In genomic region chr2:180469768-180470167, GRCm38 (mm10) we compare ENCODE assay signal across 14 mouse cellular contexts. TPM values are rescaled to one million over a fixed set of nuclear protein-coding genes. Genes with fewer than 3 reads are reported as not detected.
DNase-seq lines count a peak whose midpoint lies in the region; ATAC-seq and TF ChIP-seq lines count a peak whose summit lies in the region.
"Had no signal": no experiment of that assay in that cellular context is flagged by ENCODE, and none has a peak within 500 bp of the region (broad histone marks: within the 10 kb centered on the region; RNA-seq: fewer than 3 reads in every experiment).

No protein-coding gene starts in this region.

- no peak overlapping the region for H3K4me2 ChIP-seq in intestine, postnatal 0 days (replicated peaks; ENCODE audit: low read depth)
- H3K4me2 ChIP-seq in intestine, embryonic 15.5 days (replicated peaks): no peak overlapping the region
- H3K4me2 ChIP-seq in lung, postnatal 0 days (replicated peaks; ENCODE audit: low read depth, low read length): no peak overlapping the region
- H3K4me2 ChIP-seq in forebrain, embryonic 11.5 days (ENCODE audit: low read depth, low read length, severe bottlenecking): no peak overlapping the region
- H3K4me2 ChIP-seq: liver, embryonic 13.5 days had no signal

- TF ChIP-seq EP300 in lung, postnatal 0 days (IDR thresholded peaks at IDR 0.05): no peak

- DNase-seq in adrenal gland, adult 2 months: peak; percentile 40
- no peak for DNase-seq in adrenal gland, postnatal 4 days (ENCODE audit: low spot score in 2 of 2)
- DNase-seq in lung, postnatal 0 days (ENCODE audit: low spot score): no peak
- DNase-seq in lung, postnatal 25 days (ENCODE audit: low spot score): no peak
- DNase-seq in retina, postnatal 7 days (ENCODE audit: low read depth, low spot score): peak; percentile 65
- no peak for DNase-seq in forebrain, embryonic 11.5 days (ENCODE audit: low spot score)
- DNase-seq: cerebellum, adult 11 months; liver, embryonic 13.5 days; thymus, adult 18-20 months had no signal

- no peaks in the 10 kb centered on the region; the same call in 1 of the 2 replicates for H3K4me1 ChIP-seq in intestine, postnatal 0 days (replicated peaks; ENCODE audit: control insufficient read depth, insufficient read depth, low read length)
- peaks cover 7% of the 10 kb centered on the region; the same call in 1 of the 2 replicates for H3K4me1 ChIP-seq in intestine, embryonic 15.5 days (replicated peaks)
- H3K4me1 ChIP-seq in lung, postnatal 0 days (ENCODE audit: insufficient read depth, low read depth, low read length): no peaks in the 10 kb centered on the region
- 0 out of 2 replicates have a peak, but pooled peaks cover 6% of the 10 kb centered on the region for H3K4me1 ChIP-seq in forebrain, embryonic 11.5 days (replicated peaks; ENCODE audit: control insufficient read depth, insufficient read depth, low read length)
- H3K4me1 ChIP-seq: liver, embryonic 13.5 days had no signal

- no peak overlapping the region for H3K9ac ChIP-seq in intestine, postnatal 0 days (ENCODE audit: low read depth, low read length)
- H3K9ac ChIP-seq in intestine, embryonic 15.5 days: no peak overlapping the region
- H3K9ac ChIP-seq in lung, postnatal 0 days (replicated peaks; ENCODE audit: low read depth): no peak overlapping the region
- no peak overlapping the region for H3K9ac ChIP-seq in forebrain, embryonic 11.5 days (ENCODE audit: low read length)
- H3K9ac ChIP-seq: liver, embryonic 13.5 days had no signal

- H3K27me3 ChIP-seq in intestine, postnatal 0 days (replicated peaks; ENCODE audit: control insufficient read depth, insufficient read depth, low read length): no peaks in the 10 kb centered on the region
- peaks cover 3% of the 10 kb centered on the region; the same call in 1 of the 2 replicates for H3K27me3 ChIP-seq in intestine, embryonic 15.5 days (replicated peaks)
- no peaks in the 10 kb centered on the region for H3K27me3 ChIP-seq in lung, postnatal 0 days (replicated peaks; ENCODE audit: insufficient read depth, low read length)
- H3K27me3 ChIP-seq in forebrain, embryonic 11.5 days (ENCODE audit: control insufficient read depth, insufficient read depth, low read length): no peaks in the 10 kb centered on the region

- H3K36me3 ChIP-seq in intestine, postnatal 0 days (ENCODE audit: control insufficient read depth, insufficient read depth): no peaks in the 10 kb centered on the region
- no peaks in the 10 kb centered on the region for H3K36me3 ChIP-seq in intestine, embryonic 15.5 days
- no peaks in the 10 kb centered on the region for H3K36me3 ChIP-seq in lung, postnatal 0 days (ENCODE audit: insufficient read depth, low read length)
- H3K36me3 ChIP-seq in forebrain, embryonic 11.5 days (ENCODE audit: control insufficient read depth, insufficient read depth, low read length): no peaks in the 10 kb centered on the region
- H3K36me3 ChIP-seq: liver, embryonic 13.5 days had no signal

- H3K4me3 ChIP-seq in intestine, postnatal 0 days (ENCODE audit: low read depth, low read length): no peak overlapping the region
- no peak overlapping the region for H3K4me3 ChIP-seq in intestine, embryonic 15.5 days (replicated peaks)
- no peak overlapping the region for H3K4me3 ChIP-seq in lung, postnatal 0 days (ENCODE audit: low read depth, low read length)
- no peak overlapping the region for H3K4me3 ChIP-seq in forebrain, embryonic 11.5 days (ENCODE audit: low read depth, low read length)
- H3K4me3 ChIP-seq: liver, embryonic 13.5 days; myocyte had no signal

- TF ChIP-seq CTCF in intestine, postnatal 0 days (IDR thresholded peaks at IDR 0.05; ENCODE audit: low read depth): peak; percentile 40
- TF ChIP-seq CTCF in lung, postnatal 0 days (IDR thresholded peaks at IDR 0.05): peak; percentile 49

- H3K27ac ChIP-seq in intestine, postnatal 0 days (ENCODE audit: low read depth, low read length): no peak overlapping the region
- no peak overlapping the region for H3K27ac ChIP-seq in intestine, embryonic 15.5 days
- H3K27ac ChIP-seq in lung, postnatal 0 days (ENCODE audit: low read length): no peak overlapping the region
- no peak overlapping the region for H3K27ac ChIP-seq in forebrain, embryonic 11.5 days (ENCODE audit: low read depth, low read length)
- H3K27ac ChIP-seq: liver, embryonic 13.5 days had no signal

- 72% methylated on average over 9 of the region's 9 CpGs for WGBS in intestine, postnatal 0 days
- WGBS in intestine, embryonic 15.5 days: 63% methylated on average over 9 of the region's 9 CpGs
- WGBS in lung, postnatal 0 days: 56% methylated on average over 9 of the region's 9 CpGs
- WGBS in forebrain, embryonic 11.5 days: 77% methylated on average over 9 of the region's 9 CpGs

- H3K9me3 ChIP-seq in intestine, postnatal 0 days (ENCODE audit: control insufficient read depth): no peaks in the 10 kb centered on the region
- no peaks in the 10 kb centered on the region for H3K9me3 ChIP-seq in intestine, embryonic 15.5 days
- H3K9me3 ChIP-seq in lung, postnatal 0 days (ENCODE audit: low read length): no peaks in the 10 kb centered on the region
- no peaks in the 10 kb centered on the region for H3K9me3 ChIP-seq in forebrain, embryonic 11.5 days (ENCODE audit: control insufficient read depth, low read length)
- H3K9me3 ChIP-seq: liver, embryonic 13.5 days had no signal

- no peak for ATAC-seq in intestine, postnatal 0 days
- no peak for ATAC-seq in intestine, embryonic 15.5 days
- ATAC-seq in lung, postnatal 0 days: no peak
- ATAC-seq in forebrain, embryonic 11.5 days (replicated peaks; ENCODE audit: low FRiP score): no peak

RNA-seq across cellular contexts. Expression of gene Slco4a1, which starts 13.7 kb away (rescaled TPM):
- total RNA-seq in adrenal gland, adult 2 months (2021): 1 to 10 TPM; 2.7 to 3.0 TPM
- polyA plus RNA-seq in adrenal gland, adult 2 months (2012; rRNA removed): 0.74 and 0.83 TPM in 2 replicates
- total RNA-seq in adrenal gland, postnatal 4 days (2021): under 1 TPM; 0.59 TPM
- 0.47 and 0.76 TPM in 2 replicates for polyA plus RNA-seq in intestine, postnatal 0 days (2015; fragmentation: Nextera tagmentation; extraction: Ambion mirVana)
- 2.3 and 2.8 TPM in 2 replicates for polyA plus RNA-seq in intestine, embryonic 15.5 days (2015; fragmentation: Nextera tagmentation; extraction: Ambion mirVana)
- polyA plus RNA-seq in lung, postnatal 0 days (2015; fragmentation: Nextera tagmentation; extraction: Ambion mirVana): 0.20 and 0.21 TPM in 2 replicates
- polyA plus RNA-seq in forebrain, embryonic 11.5 days (2014; fragmentation: Nextera tagmentation; extraction: Ambion mirVana): 4.7 and 6.1 TPM in 2 replicates

RNA-seq across cellular contexts. Expression of gene Ntsr1, which starts 30.0 kb away (rescaled TPM):
- not detected for total RNA-seq in adrenal gland, adult 2 months (2021)
- polyA plus RNA-seq in adrenal gland, adult 2 months (2012; rRNA removed): not detected in 2 replicates
- total RNA-seq in adrenal gland, postnatal 4 days (2021): under 1 TPM; 0.25 to 0.73 TPM
- polyA plus RNA-seq in intestine, postnatal 0 days (2015; fragmentation: Nextera tagmentation; extraction: Ambion mirVana): 0.67 and 0.74 TPM in 2 replicates
- 2.4 and 2.8 TPM in 2 replicates for polyA plus RNA-seq in intestine, embryonic 15.5 days (2015; fragmentation: Nextera tagmentation; extraction: Ambion mirVana)
- 0.05 and 0.06 TPM in 2 replicates for polyA plus RNA-seq in lung, postnatal 0 days (2015; fragmentation: Nextera tagmentation; extraction: Ambion mirVana)
- 0.15 and 0.21 TPM in 2 replicates for polyA plus RNA-seq in forebrain, embryonic 11.5 days (2014; fragmentation: Nextera tagmentation; extraction: Ambion mirVana)
- total RNA-seq: heart, postnatal 14 days had no signal
- polyA plus RNA-seq: myocyte; spleen, adult 2 months had no signal

Comparison
In these comparisons a context has a peak if more than half of its experiments do, and no peak if none do; other contexts are left out.
1. DNase-seq: peak in adrenal gland, adult 2 months (single experiment) and retina, postnatal 7 days (single experiment); none in adrenal gland, postnatal 4 days (0 of 2), lung, postnatal 0 days (single experiment), lung, postnatal 25 days (single experiment) and forebrain, embryonic 11.5 days (single experiment).